In genomic region chr7:92866526-92866925, GRCm38 (mm10) we compare ENCODE assay signal across 10 mouse cellular contexts. TPM values are rescaled to one million over a fixed set of nuclear protein-coding genes. Genes with fewer than 3 reads are reported as not detected.
A peak's percentile ranks its signal among the peaks of the same experiment; 100 is the strongest.
DNase-seq lines count a peak whose midpoint lies in the region; ATAC-seq lines count a peak whose summit lies in the region.
"Had no signal": no experiment of that assay in that cellular context is flagged by ENCODE, and none has a peak within 500 bp of the region (broad histone marks: within the 10 kb centered on the region; RNA-seq: fewer than 3 reads in every experiment).

No protein-coding gene starts in this region.

- no peaks in the 10 kb centered on the region for H3K36me3 ChIP-seq in hindbrain, embryonic 11.5 days (ENCODE audit: control insufficient read depth, insufficient read depth, low read length)
- peaks cover 4% of the 10 kb centered on the region; the same call in 1 of the 2 replicates for H3K36me3 ChIP-seq in hindbrain, embryonic 12.5 days
- H3K36me3 ChIP-seq in neural tube, embryonic 11.5 days (ENCODE audit: control insufficient read depth, insufficient read depth, low read length): no peaks in the 10 kb centered on the region
- no peaks in the 10 kb centered on the region for H3K36me3 ChIP-seq in splenic B cell, adult 2 months (ENCODE audit: control insufficient read depth, insufficient read depth, low read length, poor library complexity, severe bottlenecking)

- H3K27ac ChIP-seq in hindbrain, embryonic 11.5 days (ENCODE audit: low read depth, low read length): no peak overlapping the region
- no peak overlapping the region for H3K27ac ChIP-seq in hindbrain, embryonic 12.5 days
- no peak overlapping the region for H3K27ac ChIP-seq in neural tube, embryonic 11.5 days (ENCODE audit: low read depth, low read length)
- H3K27ac ChIP-seq: heart, embryonic 10.5 days; limb, embryonic 12.5 days had no signal

- H3K27me3 ChIP-seq in hindbrain, embryonic 11.5 days (ENCODE audit: control insufficient read depth, insufficient read depth, low read length): no peaks in the 10 kb centered on the region
- no peaks in the 10 kb centered on the region for H3K27me3 ChIP-seq in hindbrain, embryonic 12.5 days
- no peaks in the 10 kb centered on the region for H3K27me3 ChIP-seq in neural tube, embryonic 11.5 days (ENCODE audit: control insufficient read depth, insufficient read depth, low read length)
- H3K27me3 ChIP-seq in splenic B cell, adult 2 months (ENCODE audit: control insufficient read depth, insufficient read depth, low read length, poor library complexity, severe bottlenecking): no peaks in the 10 kb centered on the region
- H3K27me3 ChIP-seq: limb, embryonic 12.5 days had no signal

- H3K9ac ChIP-seq in hindbrain, embryonic 11.5 days (ENCODE audit: low read depth, low read length): no peak overlapping the region
- H3K9ac ChIP-seq in hindbrain, embryonic 12.5 days: no peak overlapping the region
- no peak overlapping the region for H3K9ac ChIP-seq in neural tube, embryonic 11.5 days (ENCODE audit: low read length)
- H3K9ac ChIP-seq: limb, embryonic 12.5 days had no signal

- 38% methylated on average over 2 of the region's 2 CpGs for WGBS in hindbrain, embryonic 11.5 days
- 32% methylated on average over 2 of the region's 2 CpGs for WGBS in hindbrain, embryonic 12.5 days
- WGBS in neural tube, embryonic 11.5 days: 42% methylated on average over 2 of the region's 2 CpGs

- no peak overlapping the region for H3K4me3 ChIP-seq in hindbrain, embryonic 11.5 days (ENCODE audit: low read depth, low read length)
- H3K4me3 ChIP-seq in hindbrain, embryonic 12.5 days: no peak overlapping the region
- no peak overlapping the region for H3K4me3 ChIP-seq in neural tube, embryonic 11.5 days (ENCODE audit: low read depth, low read length)
- H3K4me3 ChIP-seq: heart, embryonic 10.5 days; limb, embryonic 12.5 days had no signal

- H3K4me2 ChIP-seq in hindbrain, embryonic 11.5 days (replicated peaks; ENCODE audit: low read depth, low read length): no peak overlapping the region
- H3K4me2 ChIP-seq in hindbrain, embryonic 12.5 days (replicated peaks): no peak overlapping the region
- H3K4me2 ChIP-seq in neural tube, embryonic 11.5 days (ENCODE audit: low read depth): no peak overlapping the region
- H3K4me2 ChIP-seq: limb, embryonic 12.5 days had no signal

- ATAC-seq in hindbrain, embryonic 11.5 days (ENCODE audit: low FRiP score): no peak
- ATAC-seq in hindbrain, embryonic 12.5 days (ENCODE audit: low FRiP score): no peak
- ATAC-seq in neural tube, embryonic 11.5 days (ENCODE audit: insufficient read depth, low FRiP score, low TSS enrichment): no peak

- H3K9me3 ChIP-seq in hindbrain, embryonic 11.5 days (ENCODE audit: control insufficient read depth, low read length): no peaks in the 10 kb centered on the region
- no peaks in the 10 kb centered on the region for H3K9me3 ChIP-seq in hindbrain, embryonic 12.5 days (replicated peaks)
- H3K9me3 ChIP-seq in neural tube, embryonic 11.5 days (ENCODE audit: control insufficient read depth, low read length): no peaks in the 10 kb centered on the region
- H3K9me3 ChIP-seq: heart, embryonic 10.5 days; limb, embryonic 12.5 days had no signal

- peak; percentile 60 for DNase-seq in hindbrain, embryonic 11.5 days (ENCODE audit: low spot score)
- peak; percentile 29 for DNase-seq in neural tube, embryonic 11.5 days (ENCODE audit: low spot score)
- no peak for DNase-seq in neural tube, embryonic 10.5 days (ENCODE audit: extremely low spot score, low spot score)
- peak; percentile 81 for DNase-seq in embryo, embryonic 10.5 days (ENCODE audit: low spot score)
- DNase-seq in splenic B cell, adult 2 months (ENCODE audit: low read depth, low spot score): peak; percentile 77
- DNase-seq in adrenal gland, postnatal 14 days: no peak
- no peak for DNase-seq in gastrocnemius, postnatal 25 days

- H3K4me1 ChIP-seq in hindbrain, embryonic 11.5 days (replicated peaks; ENCODE audit: control insufficient read depth, insufficient read depth, low read length): no peaks in the 10 kb centered on the region
- no peaks in the 10 kb centered on the region for H3K4me1 ChIP-seq in hindbrain, embryonic 12.5 days
- H3K4me1 ChIP-seq in neural tube, embryonic 11.5 days (ENCODE audit: control insufficient read depth, insufficient read depth, low read length): no peaks in the 10 kb centered on the region
- H3K4me1 ChIP-seq: heart, embryonic 10.5 days; limb, embryonic 12.5 days had no signal

RNA-seq across cellular contexts. Expression of gene Ddias, which starts 7.5 kb away (rescaled TPM):
- 18.2 and 23.3 TPM in 2 replicates for polyA plus RNA-seq in hindbrain, embryonic 11.5 days (2014; fragmentation: Nextera tagmentation; extraction: Ambion mirVana)
- polyA plus RNA-seq in hindbrain, embryonic 12.5 days (2016; fragmentation: Nextera tagmentation; extraction: Ambion mirVana): 13.3 and 13.5 TPM in 2 replicates
- polyA plus RNA-seq in neural tube, embryonic 11.5 days (2014; fragmentation: Nextera tagmentation; extraction: Ambion mirVana): 20.6 and 22.4 TPM in 2 replicates
- 2.4 TPM in 2 replicates for total RNA-seq in adrenal gland, postnatal 14 days (2021)
- under 1 TPM in 1 of 2 experiments, not detected in 1; 0.24 TPM for total RNA-seq in gastrocnemius, postnatal 25 days (2021)

RNA-seq across cellular contexts. Expression of gene Prcp, which starts 7.7 kb away (rescaled TPM):
- 19.8 and 26.3 TPM in 2 replicates for polyA plus RNA-seq in hindbrain, embryonic 11.5 days (2014; fragmentation: Nextera tagmentation; extraction: Ambion mirVana)
- polyA plus RNA-seq in hindbrain, embryonic 12.5 days (2016; fragmentation: Nextera tagmentation; extraction: Ambion mirVana): 23.2 and 24.7 TPM in 2 replicates
- 18.4 and 20.1 TPM in 2 replicates for polyA plus RNA-seq in neural tube, embryonic 11.5 days (2014; fragmentation: Nextera tagmentation; extraction: Ambion mirVana)
- total RNA-seq in adrenal gland, postnatal 14 days (2021): 20.3 and 26.9 TPM in 2 replicates
- total RNA-seq in gastrocnemius, postnatal 25 days (2021): 1 to 10 TPM; 3.7 to 6.6 TPM

Comparison
In these comparisons a context has a peak if more than half of its experiments do, and no peak if none do; other contexts are left out.
1. DNase-seq: peak in hindbrain, embryonic 11.5 days (single experiment), neural tube, embryonic 11.5 days (single experiment), embryo, embryonic 10.5 days (single experiment) and splenic B cell, adult 2 months (single experiment); none in neural tube, embryonic 10.5 days (single experiment), adrenal gland, postnatal 14 days (single experiment) and gastrocnemius, postnatal 25 days (single experiment).